Mouse (Mus musculus) liver, embryonic 14.5 days (tissue): ENCODE data around the gene Pfkl.

ENCODE experiments used
- CTCF ChIP-seq: IDR thresholded peaks from 2 replicates; pipeline ENCODE4 v1.5.1; 2016; ENCODE audit warnings: antibody characterized with exemption, low read depth, control low read depth
- EP300 ChIP-seq: IDR thresholded peaks from 2 replicates; pipeline ENCODE4 v1.6.1; 2016; ENCODE audit warnings: antibody characterized with exemption, low read depth

GRCm38 (mm10) chr10:77975653-77976052 lies 34.2 kb downstream of the Pfkl start:
- no peak for TF ChIP-seq EP300
- TF ChIP-seq CTCF: no peak
